Mouse (Mus musculus) testis, adult 2 months (tissue): ENCODE results near the gene Taar7e.

Experiments
- CTCF ChIP-seq: fragments of 200-500 bp; IDR thresholded peaks from 2 replicates; pipeline ENCODE4 v1.5.1; 2012; ENCODE audit warnings: low read depth, mild to moderate bottlenecking, inconsistent platforms, low read length, moderate library complexity; ENCODE audit not compliant: control insufficient read depth, insufficient read depth, insufficient replicate concordance
- POLR2A ChIP-seq: fragments of 200-500 bp; IDR thresholded peaks from 2 replicates; pipeline ENCODE4 v1.6.1; 2012; ENCODE audit warnings: low read depth, mild to moderate bottlenecking, inconsistent platforms, low read length, moderate library complexity; ENCODE audit not compliant: control insufficient read depth

GRCm38 (mm10) chr10:23999639-24000038 is 37.8 kb upstream of the Taar7e start, which contains the start of gene Taar7b:
- TF ChIP-seq CTCF (no peak), POLR2A (no peak)
